Mouse (Mus musculus) c-Kit-negative CD71-positive TER-119-positive erythroid progenitor cells, embryonic 14.5 days (primary cell): ENCODE data around the gene Ccnd3.
"Not testable (repeated sequence)": the region's sequence is repeated elsewhere in the genome, so short reads cannot be mapped to it uniquely, and the experiment has no call there.

Source experiments
- DNase-seq: peaks from one replicate; pipeline ENCODE4 v3.0.0-alpha.2; 2013; ENCODE audit warnings: low read depth, low spot score

The Ccnd3 gene

GRCm38 (mm10) chr17:47595248-47596161, 90.7 kb downstream of the Ccnd3 start:
- peak; percentile 80 for DNase-seq

- DNase-seq, result no peak
Measured at GRCm38 (mm10) chr17:47596162-47596838, 91.4 kb downstream of the Ccnd3 start.

GRCm38 (mm10) chr17:47596839-47597164, 92.0 kb downstream of the Ccnd3 start:
- DNase-seq, result no peak

GRCm38 (mm10) chr17:47597261-47597660, 92.4 kb downstream of the Ccnd3 start:
- DNase-seq, result no peak

- peak; percentile 80 for DNase-seq
Measured at GRCm38 (mm10) chr17:47597838-47598579, 93.2 kb downstream of the Ccnd3 start.

- not testable (repeated sequence) for DNase-seq
Measured at GRCm38 (mm10) chr17:47598580-47599304, 93.9 kb downstream of the Ccnd3 start.

- DNase-seq, result no peak
Measured at GRCm38 (mm10) chr17:47599511-47600297, 94.9 kb downstream of the Ccnd3 start.

- DNase-seq, result no peak
Measured at GRCm38 (mm10) chr17:47600601-47601388, 95.9 kb downstream of the Ccnd3 start.

- no peak for DNase-seq
Measured at GRCm38 (mm10) chr17:47601389-47601755, 96.5 kb downstream of the Ccnd3 start.

GRCm38 (mm10) chr17:47602289-47602688, 97.4 kb downstream of the Ccnd3 start:
- no peak for DNase-seq

- DNase-seq, result no peak
Measured at GRCm38 (mm10) chr17:47606220-47606619, 101.4 kb downstream of the Ccnd3 start.

GRCm38 (mm10) chr17:47609182-47609581, 104.3 kb downstream of the Ccnd3 start:
- DNase-seq, result no peak

GRCm38 (mm10) chr17:47610849-47611660, 106.2 kb downstream of the Ccnd3 start, which contains the start of the genes Bysl, Med20 and Gm20517:
Bysl (minus strand) TSS chr17:47611492.
Med20 (plus strand) TSS chr17:47611582.
Gm20517 (plus strand) TSS chr17:47611589.
- DNase-seq, result peak; percentile 95

- DNase-seq, result no peak
Measured at GRCm38 (mm10) chr17:47611661-47611982, 106.8 kb downstream of the Ccnd3 start.

- DNase-seq, result no peak
Measured at GRCm38 (mm10) chr17:47614018-47614417, 109.2 kb downstream of the Ccnd3 start.

GRCm38 (mm10) chr17:47616119-47616518, 111.3 kb downstream of the Ccnd3 start:
- no peak for DNase-seq

- DNase-seq, result no peak
Measured at GRCm38 (mm10) chr17:47616652-47617051, 111.8 kb downstream of the Ccnd3 start.

GRCm38 (mm10) chr17:47617605-47618307, 112.9 kb downstream of the Ccnd3 start:
- no peak for DNase-seq
